Mouse (Mus musculus) cerebellum, adult 2 months (tissue): ENCODE measurements at regions not wholly inside any gene's neighbourhood (a gene's known extent, or its start where the extent isn't known, plus 50 kb on each side); places are given as distances from the start of the nearest gene placed in this dataset.
"Not testable (repeated sequence)": the region's sequence is repeated elsewhere in the genome, so short reads cannot be mapped to it uniquely, and the experiment has no call there.

Experiments used
- DNase-seq, 2 experiments: peaks; one replicate each; pipeline ENCODE4 v3.0.0; 2021
- H3K27ac ChIP-seq: fragments of 200-500 bp; 2 replicates; pipeline ENCODE4 v1.5.1; 2012; ENCODE audit warnings: low read length, control low read depth, inconsistent platforms; ENCODE audit not compliant: insufficient read depth
- H3K27me3 ChIP-seq: fragments of 200-500 bp; 2 replicates; pipeline ENCODE4 v1.6.1; 2012; ENCODE audit warnings: inconsistent platforms, mild to moderate bottlenecking, low read length, moderate library complexity; ENCODE audit not compliant: control insufficient read depth, insufficient read depth
- H3K4me1 ChIP-seq: fragments of 200-500 bp; 2 replicates; pipeline ENCODE4 v1.6.1; 2011; ENCODE audit warnings: low read length; ENCODE audit not compliant: control insufficient read depth, insufficient read depth
- H3K4me3 ChIP-seq: fragments of 200-500 bp; replicated peaks from 2 replicates; pipeline ENCODE3; 2011; ENCODE audit warnings: mild to moderate bottlenecking, low read depth, low read length, control low read depth; ENCODE audit not compliant: insufficient read depth
- CTCF ChIP-seq: fragments of 200-500 bp; IDR thresholded peaks from 2 replicates; pipeline ENCODE4 v1.5.1; 2011; ENCODE audit warnings: low read depth, mild to moderate bottlenecking, control low read depth, low read length, moderate library complexity, borderline replicate concordance; ENCODE audit not compliant: insufficient read depth
- POLR2A ChIP-seq: fragments of 200-500 bp; IDR thresholded peaks from 2 replicates; pipeline ENCODE4 v1.6.1; 2011; ENCODE audit warnings: low read length, control low read depth, borderline replicate concordance; ENCODE audit not compliant: insufficient read depth
- WGBS: fragments of 180-500 bp; shearing (Covaris S2); methylation state at CpG from one replicate; pipeline ENCODE4 v1.1.7; 2018; 5-methylcytosine and 5-hydroxymethylcytosine counted together

- H3K4me3 ChIP-seq, result no peak overlapping the region
- 53% methylated on average over 2 of the region's 2 CpGs for WGBS
- no peaks in the 10 kb centered on the region for H3K4me1 ChIP-seq
- no peak for TF ChIP-seq CTCF
- no peaks in the 10 kb centered on the region for H3K27me3 ChIP-seq
- H3K27ac ChIP-seq, result no peak overlapping the region
- DNase-seq, result no peak
These were observed 98.3 kb downstream of the Fam43a start for GRCm38 (mm10) chr16:30697806-30698205.

GRCm38 (mm10) chr16:30703831-30704230 lies 104.3 kb downstream of the Fam43a start:
- 86% methylated on average over 8 of the region's 8 CpGs for WGBS
- Histone ChIP-seq H3K4me3 (no peak overlapping the region), H3K4me1 (no peaks in the 10 kb centered on the region), H3K27ac (no peak overlapping the region), H3K27me3 (no peaks in the 10 kb centered on the region)
- no peak for DNase-seq
- TF ChIP-seq CTCF (no peak), POLR2A (no peak)

GRCm38 (mm10) chr16:30709501-30709900 lies 110.0 kb downstream of the Fam43a start:
- no peak for TF ChIP-seq POLR2A
- TF ChIP-seq CTCF, result no peak
- no peak for DNase-seq
- Histone ChIP-seq H3K27ac (no peak overlapping the region), H3K27me3 (no peaks in the 10 kb centered on the region), H3K4me1 (no peaks in the 10 kb centered on the region), H3K4me3 (no peak overlapping the region)
- WGBS, result 69% methylated on average over 15 of the region's 15 CpGs

GRCm38 (mm10) chr16:30709975-30710374 lies 110.5 kb downstream of the Fam43a start:
- no peak for TF ChIP-seq POLR2A
- no peak for TF ChIP-seq CTCF
- WGBS, result 87% methylated on average over 2 of the region's 2 CpGs
- no peak overlapping the region for H3K27ac ChIP-seq

GRCm38 (mm10) chr16:30712570-30712969 lies 113.0 kb downstream of the Fam43a start:
- TF ChIP-seq POLR2A (no peak), CTCF (no peak)
- WGBS, result 81% methylated on average over 6 of the region's 6 CpGs
- H3K27me3 ChIP-seq, result no peaks in the 10 kb centered on the region

More at GRCm38 (mm10) chr16:30709975-30710374, 110.5 kb downstream of the Fam43a start:
- H3K27me3 ChIP-seq, result no peaks in the 10 kb centered on the region
- no peaks in the 10 kb centered on the region for H3K4me1 ChIP-seq
- DNase-seq, result no peak
- no peak overlapping the region for H3K4me3 ChIP-seq

GRCm38 (mm10) chr16:30717577-30717976 lies 118.1 kb downstream of the Fam43a start:
- not testable (repeated sequence) for H3K27me3 ChIP-seq, DNase-seq, H3K27ac ChIP-seq, H3K4me3 ChIP-seq, H3K4me1 ChIP-seq

More at GRCm38 (mm10) chr16:30712570-30712969, 113.0 kb downstream of the Fam43a start:
- no peak for DNase-seq
- Histone ChIP-seq H3K4me1 (no peaks in the 10 kb centered on the region), H3K4me3 (no peak overlapping the region), H3K27ac (no peak overlapping the region)

- no peaks in the 10 kb centered on the region; the same call in 1 of the 2 replicates for H3K27me3 ChIP-seq
- no peak overlapping the region for H3K27ac ChIP-seq
- TF ChIP-seq POLR2A, result no peak
- TF ChIP-seq CTCF, result no peak
- H3K4me3 ChIP-seq, result no peak overlapping the region
- no peak for DNase-seq
- WGBS, result 81% methylated on average over 6 of the region's 6 CpGs
- no peaks in the 10 kb centered on the region for H3K4me1 ChIP-seq
These were observed 121.3 kb downstream of the Fam43a start for GRCm38 (mm10) chr16:30720791-30721190.

GRCm38 (mm10) chr16:30721223-30721622 lies 121.7 kb downstream of the Fam43a start:
- no peak for DNase-seq
- H3K27me3 ChIP-seq, result no peaks in the 10 kb centered on the region; the same call in 1 of the 2 replicates
- no peak overlapping the region for H3K27ac ChIP-seq
- no peaks in the 10 kb centered on the region for H3K4me1 ChIP-seq
- H3K4me3 ChIP-seq, result no peak overlapping the region
- TF ChIP-seq POLR2A (no peak), CTCF (no peak)

- TF ChIP-seq CTCF (no peak), POLR2A (no peak)
- Histone ChIP-seq H3K4me1 (no peaks in the 10 kb centered on the region), H3K4me3 (no peak overlapping the region), H3K27me3 (no peaks in the 10 kb centered on the region; the same call in 1 of the 2 replicates), H3K27ac (no peak overlapping the region)
- 90% methylated on average over 3 of the region's 3 CpGs for WGBS
- no peak for DNase-seq
These were observed 122.8 kb downstream of the Fam43a start for GRCm38 (mm10) chr16:30722372-30722771.
